Mouse (Mus musculus) hindbrain, postnatal 0 days (tissue): ENCODE results near the gene Ssr2. TPM values are rescaled to one million over a fixed set of nuclear protein-coding genes. Genes with fewer than 3 reads are reported as not detected.
"Not testable (repeated sequence)": the region's sequence is repeated elsewhere in the genome, so short reads cannot be mapped to it uniquely, and the experiment has no call there.

ENCODE experiments used
- ATAC-seq: fragments of 200-750 bp; cut with Nextera tagmentation; 2 replicates; pipeline ENCODE4 v1.8.0; 2017; ENCODE audit warnings: mild to moderate bottlenecking, moderate TSS enrichment, moderate library complexity
- DNase-seq: peaks from one replicate; pipeline ENCODE4 v3.0.0-alpha.2; 2015; ENCODE audit warnings: low spot score
- H3K27ac ChIP-seq: fragments of 300-500 bp; sonication (generic); 2 replicates; pipeline ENCODE4 v1.5.1; 2014; ENCODE audit warnings: mild to moderate bottlenecking
- H3K27me3 ChIP-seq: fragments of 300-500 bp; sonication (generic); 2 replicates; pipeline ENCODE4 v1.6.1; 2014; ENCODE audit warnings: low read length, mixed read lengths; ENCODE audit not compliant: insufficient read depth
- H3K36me3 ChIP-seq: fragments of 300-500 bp; sonication (generic); 2 replicates; pipeline ENCODE4 v1.6.1; 2014; ENCODE audit warnings: low read length, mixed read lengths; ENCODE audit not compliant: insufficient read depth
- H3K4me1 ChIP-seq: fragments of 300-500 bp; sonication (generic); 2 replicates; pipeline ENCODE4 v1.6.1; 2014; ENCODE audit warnings: antibody characterized with exemption, low read length, mixed read lengths; ENCODE audit not compliant: insufficient read depth
- H3K4me2 ChIP-seq: fragments of 300-500 bp; sonication (generic); 2 replicates; pipeline ENCODE4 v1.6.1; 2014; ENCODE audit warnings: low read depth, mild to moderate bottlenecking, low read length, moderate library complexity, mixed read lengths
- H3K4me3 ChIP-seq: fragments of 300-500 bp; sonication (generic); 2 replicates; pipeline ENCODE4 v1.5.1; 2014; ENCODE audit warnings: low read length
- H3K9ac ChIP-seq: fragments of 300-500 bp; sonication (generic); replicated peaks from 2 replicates; pipeline ENCODE4 v1.6.1; 2014; ENCODE audit warnings: mild to moderate bottlenecking, low read length, moderate library complexity, mixed read lengths
- H3K9me3 ChIP-seq: fragments of 300-500 bp; sonication (generic); 2 replicates; pipeline ENCODE4 v1.6.1; 2016; ENCODE audit warnings: low read length, mixed read lengths
- CTCF ChIP-seq: IDR thresholded peaks from 2 replicates; pipeline ENCODE4 v1.5.1; 2016; ENCODE audit warnings: antibody characterized with exemption, control low read depth, low read depth
- WGBS: fragments of 180-500 bp; shearing (Covaris S2); extraction: QIAGEN DNeasy Blood & Tissue Kit; methylation state at CpG from one replicate; pipeline ENCODE4 v1.1.7; 2014; 5-methylcytosine and 5-hydroxymethylcytosine counted together
- polyA plus RNA-seq: library from polyadenylated mRNA; unstranded; fragments of >200 nt; fragmentation: Nextera tagmentation; extraction: Ambion mirVana; gene quantifications from 2 replicates; pipeline ENCODE4 v1.2.1, GENCODE M21; 2015
- total RNA-seq: library from RNA; depleted of rRNA; stranded (reverse); fragments of >200 nt; gene quantifications from 2 replicates; pipeline ENCODE4 v1.2.3, GENCODE M21; 2014

Ssr2 gene
- total and polyA plus RNA-seq, 2 experiments from 2014 or later, result 210 to 307 TPM

DNA sequence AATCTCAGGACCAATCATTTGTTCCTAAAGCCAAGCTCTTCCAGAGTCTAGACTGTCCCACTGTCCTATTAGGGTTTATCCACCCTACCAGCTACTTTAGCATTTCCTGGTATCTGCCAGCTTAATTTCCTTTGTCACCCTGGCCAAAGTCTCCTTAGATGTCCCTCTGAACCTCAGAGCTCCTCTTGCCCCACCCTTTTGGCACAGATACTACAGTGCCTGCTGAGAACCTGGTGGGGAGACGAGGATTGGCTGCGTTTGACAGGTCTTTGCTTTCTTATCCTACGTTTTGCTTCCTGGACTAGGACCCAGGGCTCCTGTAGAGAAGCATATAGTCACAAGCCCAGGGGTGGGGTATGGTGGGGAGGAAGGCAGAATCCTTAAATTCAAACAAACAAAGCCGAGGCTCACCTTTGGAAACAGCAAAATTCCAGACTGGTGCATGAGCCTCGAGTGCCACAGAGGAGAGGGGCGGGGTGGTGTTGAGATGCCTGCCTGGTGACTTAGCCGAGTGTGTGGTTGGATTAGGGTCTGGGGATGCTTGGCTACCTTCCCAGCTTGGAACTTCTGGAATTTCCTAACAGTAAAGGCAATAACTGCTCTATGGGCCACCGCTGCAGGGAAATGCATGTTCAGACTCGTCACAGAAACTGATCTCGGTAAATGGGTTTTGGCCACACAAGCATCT, 18.4 kb downstream of the Ssr2 start:
- no peak for DNase-seq

DNA sequence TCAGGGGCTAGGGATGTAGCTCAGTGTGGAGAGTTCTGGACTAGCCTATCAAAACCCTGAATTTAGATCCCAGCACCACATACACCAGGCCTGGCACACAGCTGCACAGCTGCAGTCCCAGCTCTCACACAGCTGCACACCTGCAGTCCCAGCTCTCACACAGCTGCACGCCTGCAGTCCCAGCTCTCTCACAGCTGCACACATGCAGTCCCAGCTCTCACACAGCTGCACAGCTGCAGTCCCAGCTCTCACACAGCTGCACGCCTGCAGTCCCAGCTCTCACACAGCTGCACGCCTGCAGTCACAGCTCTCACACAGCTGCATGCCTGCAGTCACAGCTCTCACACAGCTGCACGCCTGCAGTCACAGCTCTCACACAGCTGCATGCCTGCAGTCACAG, 20.9 kb downstream of the Ssr2 start:
- not testable (repeated sequence) for DNase-seq, H3K27me3 ChIP-seq, ATAC-seq, H3K9me3 ChIP-seq, H3K4me2 ChIP-seq, H3K4me1 ChIP-seq, H3K9ac ChIP-seq, H3K36me3 ChIP-seq, H3K27ac ChIP-seq, H3K4me3 ChIP-seq
- WGBS, result 86% methylated on average over 4 of the region's 4 CpGs

More for the DNA sequence above, 18.4 kb downstream of the Ssr2 start:
- Histone ChIP-seq H3K4me1 (no peaks in the 10 kb centered on the region; the same call in 1 of the 2 replicates), H3K27me3 (no peaks in the 10 kb centered on the region), H3K9ac (no peak overlapping the region), H3K4me3 (no peak overlapping the region), H3K27ac (no peak overlapping the region), H3K4me2 (no peak overlapping the region), H3K36me3 (no peaks in the 10 kb centered on the region), H3K9me3 (no peaks in the 10 kb centered on the region)
- 57% methylated on average over 10 of the region's 10 CpGs for WGBS
- no peak for TF ChIP-seq CTCF
- no peak for ATAC-seq

DNA sequence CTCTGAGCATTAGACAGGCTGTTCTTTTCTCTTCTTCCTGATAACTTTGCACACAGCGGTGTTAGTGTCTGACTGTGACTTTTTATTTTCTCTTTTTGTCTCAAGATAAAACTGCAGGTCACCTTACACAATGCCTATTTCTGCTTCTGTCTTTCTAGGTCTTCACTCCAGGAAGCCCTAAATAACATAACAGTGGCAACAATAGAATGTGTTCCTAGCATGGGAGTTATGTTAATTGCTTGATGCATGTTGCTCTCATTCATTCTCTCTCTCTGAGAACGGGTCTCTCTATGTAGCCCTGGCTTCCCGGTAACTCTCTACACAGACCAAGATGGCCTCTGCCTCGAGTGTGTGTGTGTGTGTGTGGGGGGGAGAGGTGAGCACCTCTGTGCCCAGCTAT, 26.8 kb downstream of the Ssr2 start:
- H3K36me3 ChIP-seq, result no peaks in the 10 kb centered on the region
- H3K4me2 ChIP-seq, result no peak overlapping the region
- WGBS, result 65% methylated on average over 4 of the region's 4 CpGs
- H3K9me3 ChIP-seq, result no peaks in the 10 kb centered on the region
- ATAC-seq, result no peak
- H3K9ac ChIP-seq, result no peak overlapping the region
- 0 out of 2 replicates have a peak, but pooled peaks cover 4% of the 10 kb centered on the region for H3K4me1 ChIP-seq
- no peak for TF ChIP-seq CTCF
- H3K27me3 ChIP-seq, result no peaks in the 10 kb centered on the region
- no peak overlapping the region for H3K4me3 ChIP-seq
- no peak for DNase-seq
- no peak overlapping the region for H3K27ac ChIP-seq

DNA sequence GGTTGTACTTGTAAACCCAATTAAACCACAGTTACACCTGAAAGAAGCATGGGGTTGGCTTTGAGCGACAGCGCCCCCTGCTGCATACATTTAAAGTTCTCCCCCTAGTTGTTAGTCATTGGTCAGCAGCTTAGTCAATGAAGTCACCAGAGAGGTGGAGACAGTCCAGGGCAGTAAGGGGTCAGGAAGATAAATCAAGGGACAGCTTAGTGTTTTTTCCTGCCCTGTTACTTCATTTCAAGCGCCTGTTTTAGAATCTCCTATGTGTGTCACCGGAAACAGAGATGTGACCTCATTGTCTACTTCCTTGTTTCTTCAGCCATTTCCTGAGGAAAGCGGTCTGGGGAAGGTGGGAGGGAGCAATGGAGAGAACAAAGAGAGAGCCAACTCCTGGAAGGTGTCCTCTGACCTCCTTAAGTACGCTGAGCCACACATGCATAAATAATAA, 28.1 kb downstream of the Ssr2 start:
- Histone ChIP-seq H3K4me1 (0 out of 2 replicates have a peak, but pooled peaks cover 4% of the 10 kb centered on the region), H3K4me3 (no peak overlapping the region), H3K36me3 (no peaks in the 10 kb centered on the region), H3K9ac (no peak overlapping the region), H3K27ac (no peak overlapping the region), H3K4me2 (no peak overlapping the region), H3K9me3 (no peaks in the 10 kb centered on the region), H3K27me3 (no peaks in the 10 kb centered on the region)
- DNase-seq (peak; percentile 49), ATAC-seq (no peak)
- TF ChIP-seq CTCF, result peak; percentile 74
- 35% methylated on average over 6 of the region's 6 CpGs for WGBS

DNA sequence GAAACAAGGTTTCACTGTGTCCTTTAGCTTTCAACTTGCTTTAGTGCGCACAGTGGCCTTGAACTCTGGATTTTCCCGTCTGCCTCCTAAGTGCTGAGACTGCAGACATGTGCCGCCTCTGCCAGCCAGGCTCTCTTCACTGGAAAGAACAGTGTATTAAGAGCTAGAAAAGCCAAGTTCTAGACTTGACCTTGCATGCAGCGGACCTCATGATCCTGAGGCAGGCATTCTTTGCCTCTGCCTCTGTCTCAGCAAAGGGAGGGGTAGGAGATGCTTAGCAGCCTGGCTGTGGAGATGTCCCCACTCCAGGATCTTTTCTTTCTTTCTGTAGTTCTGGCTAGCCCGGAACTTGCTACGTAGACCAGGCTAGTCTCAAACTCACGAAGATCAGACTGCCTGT, 29.2 kb downstream of the Ssr2 start:
- DNase-seq (no peak), ATAC-seq (no peak)
- Histone ChIP-seq H3K4me2 (no peak overlapping the region), H3K9ac (no peak overlapping the region), H3K4me3 (no peak overlapping the region), H3K27me3 (no peaks in the 10 kb centered on the region), H3K27ac (no peak overlapping the region), H3K36me3 (no peaks in the 10 kb centered on the region), H3K4me1 (0 out of 2 replicates have a peak, but pooled peaks cover 4% of the 10 kb centered on the region), H3K9me3 (no peaks in the 10 kb centered on the region)
- 92% methylated on average over 7 of the region's 7 CpGs for WGBS
- no peak for TF ChIP-seq CTCF

DNA sequence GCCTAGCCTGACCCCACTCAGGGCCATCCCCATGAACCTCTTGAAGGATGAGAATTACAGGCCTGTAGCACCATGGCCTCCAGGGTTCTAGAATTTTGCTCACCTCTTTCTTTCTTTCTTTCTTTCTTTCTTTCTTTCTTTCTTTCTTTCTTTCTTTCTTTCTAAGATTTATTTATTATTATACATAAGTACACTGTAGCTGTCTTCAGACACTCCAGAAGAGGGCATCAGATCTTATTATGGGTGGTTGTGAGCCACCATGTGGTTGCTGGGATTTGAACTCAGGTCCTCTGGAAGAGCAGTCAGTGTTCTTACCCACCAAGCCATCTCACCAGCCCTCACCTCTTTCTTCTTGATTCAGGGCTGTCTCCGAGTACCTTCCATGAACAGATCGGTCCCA, 30.0 kb downstream of the Ssr2 start, which contains the start of gene Arhgef2:
Gene Arhgef2 (plus strand): TSS at position 301 of the 400 bp plus-strand sequence.
- not testable (repeated sequence) for H3K4me3 ChIP-seq, H3K9ac ChIP-seq, H3K36me3 ChIP-seq, H3K27ac ChIP-seq, H3K9me3 ChIP-seq, DNase-seq, ATAC-seq, H3K27me3 ChIP-seq, H3K4me1 ChIP-seq
- H3K4me2 ChIP-seq, result peak within 1 kb of the TSS; percentile 63
- 90% methylated on average over 2 of the region's 2 CpGs for WGBS
